Mouse (Mus musculus) limb, embryonic 15.5 days (tissue): ENCODE results near the gene Med12l. TPM values are rescaled to one million over a fixed set of nuclear protein-coding genes. Genes with fewer than 3 reads are reported as not detected.
"Not testable (repeated sequence)": the region's sequence is repeated elsewhere in the genome, so short reads cannot be mapped to it uniquely, and the experiment has no call there.

Source experiments
- ATAC-seq: fragments of 200-750 bp; cut with Nextera tagmentation; 2 replicates; pipeline ENCODE4 v1.8.0; 2017; ENCODE audit warnings: low read depth, moderate TSS enrichment; ENCODE audit not compliant: insufficient number of reproducible peaks, low FRiP score, low TSS enrichment
- H3K27ac ChIP-seq: fragments of 300-500 bp; sonication (generic); 2 replicates; pipeline ENCODE4 v1.5.1; 2015; ENCODE audit warnings: moderate library complexity, mild to moderate bottlenecking, inconsistent platforms
- H3K27me3 ChIP-seq: fragments of 300-500 bp; sonication (generic); 2 replicates; pipeline ENCODE4 v1.6.1; 2015; ENCODE audit warnings: inconsistent platforms
- H3K36me3 ChIP-seq: fragments of 300-500 bp; sonication (generic); 2 replicates; pipeline ENCODE4 v1.6.1; 2015; ENCODE audit warnings: inconsistent platforms
- H3K4me1 ChIP-seq: fragments of 300-500 bp; sonication (generic); 2 replicates; pipeline ENCODE4 v1.6.1; 2015; ENCODE audit warnings: inconsistent platforms
- H3K4me2 ChIP-seq: fragments of 300-500 bp; sonication (generic); 2 replicates; pipeline ENCODE4 v1.6.1; 2015; ENCODE audit warnings: mild to moderate bottlenecking, inconsistent platforms
- H3K4me3 ChIP-seq: fragments of 300-500 bp; sonication (generic); 2 replicates; pipeline ENCODE4 v1.5.1; 2015; ENCODE audit warnings: mild to moderate bottlenecking, inconsistent platforms
- H3K9ac ChIP-seq: fragments of 300-500 bp; sonication (generic); 2 replicates; pipeline ENCODE4 v1.6.1; 2015; ENCODE audit warnings: inconsistent platforms
- H3K9me3 ChIP-seq: fragments of 300-500 bp; sonication (generic); 2 replicates; pipeline ENCODE4 v1.6.1; 2016; ENCODE audit warnings: inconsistent platforms
- WGBS: fragments of 180-500 bp; shearing (Covaris S2); methylation state at CpG from one replicate; pipeline ENCODE4 v1.1.7; 2015; 5-methylcytosine and 5-hydroxymethylcytosine counted together
- polyA plus RNA-seq: library from polyadenylated mRNA; unstranded; fragments of >200 nt; fragmentation: Nextera tagmentation; extraction: Ambion mirVana; gene quantifications from 2 replicates; pipeline ENCODE4 v1.2.1, GENCODE M21; 2015

The Med12l gene
- polyA plus RNA-seq, 1 experiment from 2014 or later: 2.0 TPM

- Histone ChIP-seq H3K4me3 (no peak overlapping the region), H3K27me3 (no peaks in the 10 kb centered on the region), H3K9ac (no peak overlapping the region), H3K36me3 (no peaks in the 10 kb centered on the region), H3K4me2 (no peak overlapping the region), H3K27ac (no peak overlapping the region), H3K9me3 (no peaks in the 10 kb centered on the region), H3K4me1 (no peaks in the 10 kb centered on the region)
- 79% methylated on average over 4 of the region's 4 CpGs for WGBS
- no peak for ATAC-seq
Measured at GRCm38 (mm10) chr3:59131966-59132365, 126.3 kb downstream of the Med12l start.

GRCm38 (mm10) chr3:59133189-59133588 is 127.6 kb downstream of the Med12l start:
- 76% methylated on average over 5 of the region's 5 CpGs for WGBS
- Histone ChIP-seq H3K9me3 (no peaks in the 10 kb centered on the region), H3K27me3 (no peaks in the 10 kb centered on the region), H3K36me3 (no peaks in the 10 kb centered on the region), H3K4me3 (no peak overlapping the region), H3K9ac (no peak overlapping the region), H3K27ac (no peak overlapping the region), H3K4me2 (no peak overlapping the region), H3K4me1 (no peaks in the 10 kb centered on the region)
- no peak for ATAC-seq

GRCm38 (mm10) chr3:59135911-59136653 is 130.5 kb downstream of the Med12l start:
- ATAC-seq: no peak
- 69% methylated on average over 5 of the region's 5 CpGs for WGBS
- Histone ChIP-seq H3K9me3 (no peaks in the 10 kb centered on the region), H3K4me2 (no peak overlapping the region), H3K36me3 (no peaks in the 10 kb centered on the region), H3K4me3 (no peak overlapping the region), H3K9ac (no peak overlapping the region), H3K27ac (no peak overlapping the region), H3K4me1 (no peaks in the 10 kb centered on the region), H3K27me3 (no peaks in the 10 kb centered on the region)

- Histone ChIP-seq H3K36me3 (no peaks in the 10 kb centered on the region), H3K27ac (no peak overlapping the region), H3K4me1 (no peaks in the 10 kb centered on the region), H3K27me3 (no peaks in the 10 kb centered on the region), H3K9ac (no peak overlapping the region), H3K4me2 (no peak overlapping the region), H3K4me3 (no peak overlapping the region), H3K9me3 (no peaks in the 10 kb centered on the region)
- no peak for ATAC-seq
- WGBS: 64% methylated on average over 12 of the region's 12 CpGs
Measured at GRCm38 (mm10) chr3:59138946-59139468, 133.4 kb downstream of the Med12l start.

GRCm38 (mm10) chr3:59139651-59140051 is 134.0 kb downstream of the Med12l start:
- Histone ChIP-seq H3K4me2 (no peak overlapping the region), H3K4me3 (no peak overlapping the region), H3K9ac (no peak overlapping the region), H3K36me3 (no peaks in the 10 kb centered on the region), H3K27me3 (no peaks in the 10 kb centered on the region), H3K27ac (no peak overlapping the region), H3K4me1 (no peaks in the 10 kb centered on the region), H3K9me3 (no peaks in the 10 kb centered on the region)
- ATAC-seq: no peak

GRCm38 (mm10) chr3:59140115-59140514 is 134.5 kb downstream of the Med12l start:
- Histone ChIP-seq H3K4me2 (no peak overlapping the region), H3K9me3 (no peaks in the 10 kb centered on the region), H3K27me3 (no peaks in the 10 kb centered on the region), H3K36me3 (no peaks in the 10 kb centered on the region), H3K27ac (no peak overlapping the region), H3K4me1 (no peaks in the 10 kb centered on the region), H3K9ac (no peak overlapping the region), H3K4me3 (no peak overlapping the region)
- WGBS: 58% methylated on average over 2 of the region's 2 CpGs
- no peak for ATAC-seq

GRCm38 (mm10) chr3:59140941-59141340 is 135.3 kb downstream of the Med12l start:
- 81% methylated on average over 4 of the region's 4 CpGs for WGBS
- H3K27ac ChIP-seq: not testable (repeated sequence)

GRCm38 (mm10) chr3:59141507-59142305 is 136.1 kb downstream of the Med12l start:
- no peak overlapping the region for H3K4me2 ChIP-seq
- no peak overlapping the region for H3K27ac ChIP-seq
- H3K9me3 ChIP-seq: no peaks in the 10 kb centered on the region
- no peak overlapping the region for H3K4me3 ChIP-seq
- H3K9ac ChIP-seq: no peak overlapping the region
- no peak for ATAC-seq
- H3K4me1 ChIP-seq: no peaks in the 10 kb centered on the region
- 77% methylated on average over 8 of the region's 8 CpGs for WGBS
- H3K27me3 ChIP-seq: no peaks in the 10 kb centered on the region
- no peaks in the 10 kb centered on the region for H3K36me3 ChIP-seq

More at GRCm38 (mm10) chr3:59140941-59141340, 135.3 kb downstream of the Med12l start:
- not testable (repeated sequence) for H3K27me3 ChIP-seq, H3K9me3 ChIP-seq, H3K36me3 ChIP-seq, H3K4me3 ChIP-seq, H3K4me2 ChIP-seq, ATAC-seq, H3K4me1 ChIP-seq, H3K9ac ChIP-seq

- Histone ChIP-seq H3K4me1 (no peaks in the 10 kb centered on the region), H3K9me3 (no peaks in the 10 kb centered on the region), H3K27me3 (no peaks in the 10 kb centered on the region), H3K27ac (no peak overlapping the region), H3K36me3 (no peaks in the 10 kb centered on the region), H3K4me2 (no peak overlapping the region), H3K9ac (no peak overlapping the region), H3K4me3 (no peak overlapping the region)
- no peak for ATAC-seq
- WGBS: 42% methylated on average over 5 of the region's 5 CpGs
Measured at GRCm38 (mm10) chr3:59145194-59145593, 139.6 kb downstream of the Med12l start.

GRCm38 (mm10) chr3:59149646-59150045 is 144.0 kb downstream of the Med12l start:
- Histone ChIP-seq H3K9ac (no peak overlapping the region), H3K36me3 (no peaks in the 10 kb centered on the region), H3K27ac (no peak overlapping the region), H3K9me3 (no peaks in the 10 kb centered on the region), H3K4me2 (no peak overlapping the region), H3K4me3 (no peak overlapping the region), H3K27me3 (no peaks in the 10 kb centered on the region), H3K4me1 (no peaks in the 10 kb centered on the region)
- ATAC-seq: no peak

GRCm38 (mm10) chr3:59150624-59151023 is 145.0 kb downstream of the Med12l start:
- Histone ChIP-seq H3K9ac (no peak overlapping the region), H3K4me1 (no peaks in the 10 kb centered on the region), H3K27ac (no peak overlapping the region), H3K36me3 (no peaks in the 10 kb centered on the region), H3K27me3 (no peaks in the 10 kb centered on the region), H3K9me3 (no peaks in the 10 kb centered on the region), H3K4me2 (no peak overlapping the region), H3K4me3 (no peak overlapping the region)
- WGBS: 95% methylated on average over 2 of the region's 2 CpGs
- ATAC-seq: no peak

GRCm38 (mm10) chr3:59153424-59153823 is 147.8 kb downstream of the Med12l start, which contains the start of gene P2ry14:
Gene P2ry14 (minus strand): TSS chr3:59153618.
- Histone ChIP-seq H3K9ac (no peak within 1 kb of the TSS), H3K4me2 (no peak within 1 kb of the TSS), H3K27me3 (no peaks in the 10 kb centered on the region), H3K36me3 (no peaks in the 10 kb centered on the region), H3K27ac (no peak within 1 kb of the TSS), H3K4me1 (no peaks in the 10 kb centered on the region), H3K4me3 (no peak within 1 kb of the TSS), H3K9me3 (no peaks in the 10 kb centered on the region)
- 83% methylated on average over 5 of the region's 5 CpGs for WGBS
- no peak for ATAC-seq
